Mouse (Mus musculus) E14TG2a.4 (cell line): ENCODE measurements at regions not wholly inside any gene's neighbourhood (a gene's known extent, or its start where the extent isn't known, plus 50 kb on each side); places are given as distances from the start of the nearest gene placed in this dataset.

Source experiments
- CTCF ChIP-seq: conservative IDR thresholded peaks from 2 replicates; pipeline ENCODE4 v1.5.1; 2014; ENCODE audit warnings: low read length
- POU5F1 ChIP-seq: IDR thresholded peaks from 2 replicates; pipeline ENCODE4 v1.6.1; 2014; ENCODE audit warnings: low read length, borderline replicate concordance

- TF ChIP-seq CTCF (no peak), POU5F1 (no peak)
Observed at GRCm38 (mm10) chr16:57947309-57947708, 192.8 kb upstream of the Col8a1 start.
